8 mouse cellular contexts compared by ENCODE assay signal in the genomic region with DNA sequence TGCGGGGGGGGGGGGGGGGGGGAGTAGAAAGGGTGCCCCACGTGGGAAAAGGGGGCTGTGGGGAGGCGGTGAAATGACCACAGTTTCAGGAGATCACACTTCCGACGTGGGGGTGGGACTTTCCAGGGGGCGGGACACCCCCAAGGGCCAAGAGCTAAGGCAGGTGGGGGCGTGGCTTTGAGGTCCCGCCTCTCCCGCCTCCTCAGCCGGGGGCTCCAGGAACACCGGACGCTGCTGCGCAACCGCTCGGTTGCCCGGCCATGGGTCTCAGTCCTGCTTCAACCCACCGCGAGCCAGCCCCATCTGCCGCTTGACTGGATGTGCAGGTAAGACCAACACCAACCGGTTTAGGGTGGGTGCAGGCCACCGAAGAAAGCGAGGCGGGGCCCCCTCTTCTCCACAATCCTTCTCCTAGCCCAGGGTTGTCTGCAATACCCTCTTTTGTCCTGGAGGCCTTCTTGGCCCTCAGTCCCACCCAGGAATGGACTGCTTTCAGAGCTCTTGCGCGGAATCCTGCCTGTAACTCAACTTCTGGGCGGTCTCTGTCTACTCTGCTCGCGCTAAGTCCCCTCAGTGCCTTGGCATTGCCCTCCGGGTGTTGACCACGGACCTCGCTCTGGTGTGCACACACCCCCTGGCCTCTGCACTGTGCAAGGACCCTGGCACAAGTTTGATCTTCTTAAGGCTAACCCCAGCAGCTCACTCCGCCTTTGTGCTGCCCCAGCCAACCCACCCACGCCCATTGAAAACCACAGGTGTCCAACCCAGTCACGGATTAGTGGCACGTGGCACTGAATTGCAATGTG. TPM values are rescaled to one million over a fixed set of nuclear protein-coding genes. Genes with fewer than 3 reads are reported as not detected.
A peak's percentile ranks its signal among the peaks of the same experiment; 100 is the strongest.
DNase-seq lines count a peak whose midpoint lies in the region; ATAC-seq lines count a peak whose summit lies in the region.

A gene (plus strand): TSS at position 44 of the 806 bp plus-strand sequence.

- no peaks in the 10 kb centered on the region for H3K9me3 ChIP-seq in heart, embryonic 15.5 days (replicated peaks)

- H3K4me3 ChIP-seq in brown adipose tissue, adult 24 weeks (ENCODE audit: insufficient read depth, low read depth, low read length), result peak within 1 kb of the TSS; percentile 46
- peak within 1 kb of the TSS; percentile 52 for H3K4me3 ChIP-seq in heart, embryonic 15.5 days

- H3K4me2 ChIP-seq in heart, embryonic 15.5 days, result peak within 1 kb of the TSS; percentile 75

- 4% methylated on average over 32 of the region's 35 CpGs for WGBS in heart, embryonic 15.5 days

- peak; percentile 62 for ATAC-seq in heart, embryonic 15.5 days (replicated peaks; ENCODE audit: insufficient number of reproducible peaks, insufficient read depth, low FRiP score, low read depth)
- ATAC-seq in megakaryocyte, adult 5-6 weeks (ENCODE audit: poor library complexity, severe bottlenecking), result peak; percentile 55

- DNase-seq in right cerebral cortex, postnatal 4 days, result peak; percentile 71
- no peak for DNase-seq in right cerebral cortex, postnatal 14 days
- DNase-seq in kidney, postnatal 14 days, result peak; percentile 88
- DNase-seq in spleen, postnatal 10 days (ENCODE audit: low spot score in 2 of 2), result peak; percentile 22 to 61
- no peak for DNase-seq in layer of hippocampus, postnatal 25 days (ENCODE audit: extremely low spot score in 1 of 2, low spot score in 1 of 2)

- peaks cover 2% of the 10 kb centered on the region; the same call in 1 of the 2 replicates for H3K4me1 ChIP-seq in brown adipose tissue, adult 24 weeks (ENCODE audit: control insufficient read depth, insufficient read depth, insufficient read length, low read length)
- peaks cover 13% of the 10 kb centered on the region for H3K4me1 ChIP-seq in heart, embryonic 15.5 days (replicated peaks)

- no peak within 1 kb of the TSS for H3K27ac ChIP-seq in brown adipose tissue, adult 24 weeks (replicated peaks; ENCODE audit: low read depth, low read length)
- peak within 1 kb of the TSS; percentile 36; the same call in 1 of the 2 replicates for H3K27ac ChIP-seq in heart, embryonic 15.5 days

- peaks cover 6% of the 10 kb centered on the region; the same call in 1 of the 2 replicates for H3K36me3 ChIP-seq in heart, embryonic 15.5 days

- peak within 1 kb of the TSS; percentile 32 for H3K9ac ChIP-seq in heart, embryonic 15.5 days

- no peaks in the 10 kb centered on the region for H3K27me3 ChIP-seq in heart, embryonic 15.5 days

RNA-seq across cellular contexts. Expression of the gene that starts here (rescaled TPM):
- not detected in 2 replicates for polyA plus RNA-seq in brown adipose tissue, adult 24 weeks (2012; ENCODE audit: insufficient read depth, insufficient read length, missing spikeins)
- 0.15 and 0.30 TPM in 2 replicates for polyA plus RNA-seq in heart, embryonic 15.5 days (2015; fragmentation: Nextera tagmentation; extraction: Ambion mirVana)
- total RNA-seq in megakaryocyte, adult 5-6 weeks (2015), result 1.7 and 2.0 TPM in 2 replicates
- total RNA-seq in megakaryocyte, adult 5-6 weeks (2017), result 0.57 and 0.59 TPM in 2 replicates
- total RNA-seq in layer of hippocampus, postnatal 25 days (2021), result under 1 TPM; 0.35 to 0.37 TPM

Comparison
In these comparisons a context has a peak if more than half of its experiments do, and no peak if none do; other contexts are left out.
1. DNase-seq: peak in right cerebral cortex, postnatal 4 days (single experiment), kidney, postnatal 14 days (single experiment) and spleen, postnatal 10 days (2 of 2); none in right cerebral cortex, postnatal 14 days (single experiment) and layer of hippocampus, postnatal 25 days (0 of 2).
2. Peak in ATAC-seq, H3K4me3 ChIP-seq, H3K27ac ChIP-seq, H3K9ac ChIP-seq and H3K4me2 ChIP-seq in heart, embryonic 15.5 days; RNA of the gene not detected or under 1 TPM.